Mouse (Mus musculus) neutrophil, adult 5-6 weeks (primary cell): ENCODE data around the gene Ankrd34a. TPM values are rescaled to one million over a fixed set of nuclear protein-coding genes. Genes with fewer than 3 reads are reported as not detected.

Experiments used
- ATAC-seq: fragments of 151-379, 151-347 bp; 2 replicates; pipeline ENCODE4 v1.8.0; 2017; ENCODE audit warnings: mild to moderate bottlenecking, moderate TSS enrichment; ENCODE audit not compliant: insufficient number of reproducible peaks, poor library complexity, low FRiP score, severe bottlenecking; ENCODE audit errors: extremely low read depth
- total RNA-seq: library from RNA; stranded (forward); fragments of 200-1000 nt; gene quantifications from 2 replicates; pipeline ENCODE4 v1.2.3, GENCODE M21; 2017

Gene Ankrd34a
- not detected in 2 replicates for total RNA-seq

DNA sequence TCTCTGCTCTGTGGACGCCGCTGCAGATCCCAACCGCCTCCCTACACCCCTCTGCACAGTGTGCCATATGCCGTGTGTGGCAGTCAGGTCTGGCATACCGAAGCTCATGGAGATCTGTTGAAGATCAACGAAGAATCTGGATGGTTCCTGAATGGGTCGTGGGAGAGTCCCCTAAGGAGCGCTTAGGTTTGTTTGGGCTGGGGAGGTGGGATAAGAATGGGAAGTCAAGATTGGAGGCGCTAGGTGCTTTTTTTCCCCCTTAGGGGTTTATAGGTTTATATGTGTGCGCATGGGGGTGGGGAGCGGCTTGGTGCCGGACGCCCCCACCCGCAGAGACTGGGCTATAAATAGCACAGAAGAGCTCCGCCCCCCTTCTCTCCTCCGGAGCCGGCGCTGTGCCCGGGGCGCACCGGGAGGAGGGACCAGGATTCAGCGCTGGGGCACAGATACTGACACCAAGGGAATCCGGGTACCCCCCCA lies at the start of gene Ankrd34a:
Gene Ankrd34a (plus strand): TSS at position 409 of the 480 bp plus-strand sequence.
- ATAC-seq: no peak

DNA sequence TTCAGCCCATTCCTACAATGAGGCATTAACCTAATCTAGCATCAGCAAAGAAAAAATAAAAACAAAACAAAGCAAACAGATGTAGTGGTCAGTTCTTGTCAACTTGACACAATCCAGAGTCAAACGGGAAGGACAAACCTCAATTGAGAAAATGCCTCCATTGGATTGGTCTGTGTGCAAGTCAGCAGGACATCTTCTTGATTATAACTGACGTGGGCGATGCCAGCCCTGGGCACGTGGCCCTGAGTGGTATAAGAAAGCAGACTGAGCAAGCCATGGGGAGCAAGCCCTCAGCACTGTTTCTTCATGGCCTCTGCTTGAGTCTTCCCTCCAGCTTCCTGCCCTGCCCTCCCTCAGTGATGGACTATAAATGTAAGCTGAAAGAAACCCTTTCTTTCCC lies 49.6 kb upstream of the Ankrd34a start:
- ATAC-seq: no peak

DNA sequence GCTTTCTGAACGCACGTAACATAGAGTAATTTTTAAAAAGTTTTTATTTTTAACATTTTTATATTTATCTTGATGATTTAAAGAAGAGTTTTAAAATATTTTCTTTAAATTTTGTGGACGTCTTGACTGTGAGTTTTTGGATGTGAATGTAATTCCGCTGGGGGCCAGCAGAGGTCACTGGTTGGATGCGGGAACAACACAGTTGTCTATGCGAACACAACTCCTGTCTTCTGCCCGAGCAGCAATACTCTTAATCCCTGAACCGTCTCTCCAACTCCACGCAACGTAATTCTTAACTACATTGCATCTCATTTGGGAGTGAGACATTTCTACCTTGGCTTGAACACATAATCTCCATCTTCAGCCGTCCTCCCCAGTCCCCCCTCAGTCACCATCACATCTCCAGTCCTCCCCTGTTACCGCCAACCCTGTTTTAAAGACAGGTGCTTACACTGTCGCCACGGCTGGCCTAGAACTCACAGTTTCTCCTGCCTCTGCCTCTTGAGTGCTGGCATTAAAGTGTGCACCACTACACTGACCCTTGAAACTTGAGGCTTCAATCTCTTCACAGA lies 49.0 kb upstream of the Ankrd34a start:
- peak; percentile 75 for ATAC-seq

DNA sequence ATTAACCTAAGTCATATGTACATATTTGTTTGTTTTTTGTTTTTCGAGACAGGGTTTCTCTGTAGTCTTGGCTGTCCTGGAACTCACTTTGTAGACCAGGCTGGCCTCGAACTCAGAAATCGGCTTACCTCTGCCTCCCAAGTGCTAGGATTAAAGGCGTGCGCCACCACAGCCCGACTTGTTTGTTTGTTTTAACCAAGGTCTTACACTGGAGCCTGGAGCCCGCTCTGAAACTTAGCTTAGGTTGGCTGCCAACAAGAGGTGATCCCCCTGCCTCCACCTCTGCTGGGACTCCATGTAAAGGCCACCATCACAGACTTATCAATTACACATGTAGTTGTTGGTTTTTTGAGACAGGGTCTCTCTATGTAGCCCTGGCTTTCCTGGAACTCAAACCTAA lies 47.6 kb upstream of the Ankrd34a start:
- ATAC-seq: no peak

DNA sequence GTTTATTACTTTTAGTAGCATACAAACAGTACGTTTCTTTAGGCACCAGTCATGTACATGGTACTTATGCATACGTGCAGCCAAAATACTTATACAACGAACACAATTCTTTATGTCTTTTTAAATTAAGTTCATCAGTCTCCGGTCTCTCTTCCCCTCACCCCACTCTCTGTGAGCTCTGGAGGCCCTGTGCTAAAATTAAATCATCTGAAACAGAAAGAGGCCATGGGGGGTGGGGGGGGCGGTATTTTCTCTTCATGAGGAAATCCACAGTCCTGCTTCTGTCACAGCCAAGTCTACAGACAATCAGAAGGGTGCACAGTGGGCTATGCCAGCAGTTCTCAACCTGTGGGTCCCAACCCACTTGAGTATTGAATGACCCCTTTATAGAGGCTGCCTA lies 47.1 kb upstream of the Ankrd34a start:
- no peak for ATAC-seq

DNA sequence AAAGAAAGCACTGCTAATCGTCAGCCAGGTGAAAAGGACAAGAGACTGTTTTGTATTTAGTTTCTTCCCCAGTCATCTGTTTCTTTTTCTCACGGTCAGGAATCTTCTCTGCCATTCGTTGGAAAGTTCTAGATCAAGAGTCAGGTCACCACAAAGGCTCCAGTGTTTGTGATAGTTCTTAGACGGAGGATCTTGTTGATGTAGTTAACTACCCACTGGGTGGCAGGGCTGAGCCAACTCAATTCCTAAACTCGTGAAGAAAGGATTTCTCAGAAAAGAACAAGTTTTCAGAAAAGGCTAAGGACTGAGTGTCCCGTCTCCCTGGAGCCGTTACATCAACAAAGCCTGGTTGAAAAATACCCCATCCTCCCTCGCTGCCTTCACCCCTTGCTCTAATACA lies 45.2 kb upstream of the Ankrd34a start:
- peak; percentile 71 for ATAC-seq

DNA sequence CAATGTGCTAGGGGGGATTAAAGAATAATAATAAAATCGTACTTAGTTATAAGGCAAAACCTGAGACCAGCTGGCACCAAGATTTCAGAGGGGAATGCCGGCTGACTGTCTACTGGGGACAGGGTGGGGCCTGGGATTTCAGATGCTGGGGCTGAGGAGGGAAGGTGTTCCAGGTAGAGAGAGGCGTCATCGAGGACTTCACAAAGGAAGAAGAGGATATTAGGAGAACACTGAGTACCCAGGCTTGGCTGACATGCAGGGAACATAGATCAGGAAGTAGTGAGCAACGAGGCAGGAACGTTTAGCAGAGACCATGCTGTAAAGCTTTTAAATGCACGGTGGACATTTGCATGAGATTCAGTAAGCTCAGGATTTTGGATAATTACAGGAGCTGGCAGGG lies 44.5 kb upstream of the Ankrd34a start:
- no peak for ATAC-seq

DNA sequence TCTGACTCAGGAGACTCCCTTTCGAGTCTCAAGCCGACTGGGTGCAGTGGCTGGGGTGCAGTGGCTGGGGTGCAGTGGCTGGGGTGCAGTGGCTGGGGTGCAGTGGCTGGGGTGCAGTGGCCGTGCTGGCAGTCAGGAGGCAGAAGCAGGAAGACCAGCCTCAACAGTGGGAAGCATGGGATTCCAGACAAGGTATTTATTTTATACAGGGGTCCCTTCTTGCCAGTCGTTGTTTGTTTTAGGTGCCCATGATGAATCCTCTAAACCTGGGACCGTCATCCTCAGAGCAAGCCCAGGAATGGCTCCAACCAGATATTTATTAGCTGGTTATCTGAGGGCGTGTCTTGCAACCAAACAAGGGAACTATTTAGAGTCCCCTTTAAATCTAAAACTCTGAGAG lies 42.8 kb upstream of the Ankrd34a start:
- no peak for ATAC-seq

DNA sequence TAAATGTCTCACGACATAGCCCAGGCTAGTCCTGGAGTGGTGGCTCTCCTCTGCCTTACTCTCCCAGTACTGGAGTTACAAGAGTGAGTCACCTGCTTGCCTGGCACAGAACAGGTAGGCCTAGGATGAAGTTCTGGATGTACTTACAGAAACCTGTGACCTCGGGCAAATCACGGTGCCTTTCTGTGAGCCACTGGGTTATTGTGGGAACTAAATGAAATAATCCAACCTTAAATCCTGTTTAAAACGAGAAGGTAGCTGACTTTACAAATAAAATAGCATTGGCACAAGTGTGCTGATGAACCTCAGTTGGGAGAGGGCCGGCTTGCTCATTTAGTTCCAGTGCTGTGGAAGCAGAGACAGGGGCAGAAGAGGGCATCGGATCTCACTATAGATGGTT lies 42.2 kb upstream of the Ankrd34a start:
- ATAC-seq: no peak

DNA sequence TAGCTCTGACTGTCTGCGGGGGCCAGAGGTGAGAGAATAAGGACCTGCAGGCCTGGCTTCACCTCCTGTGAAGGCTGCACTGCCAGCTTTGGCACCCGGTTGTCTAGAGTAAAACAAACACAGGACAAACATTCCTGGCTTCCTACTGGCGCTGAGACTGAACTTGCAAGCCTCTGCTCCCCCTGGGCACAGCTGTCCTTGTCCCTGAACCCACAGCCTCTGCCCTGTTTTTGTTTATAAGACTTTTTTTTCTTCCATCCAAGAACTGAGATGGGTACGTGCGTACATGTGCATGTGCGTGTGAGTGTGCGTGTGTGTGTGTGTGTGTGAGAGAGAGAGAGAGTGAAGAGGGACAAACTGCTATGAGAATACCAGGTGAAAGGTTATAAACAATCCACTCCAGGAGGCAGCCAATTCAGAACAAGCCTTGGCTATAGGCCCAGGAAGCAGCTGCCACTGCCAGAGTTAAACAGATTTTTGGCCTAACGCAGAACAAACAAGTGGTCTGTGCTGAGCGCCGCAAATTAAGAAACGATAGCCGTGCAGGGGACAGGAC lies 41.3 kb upstream of the Ankrd34a start:
- no peak for ATAC-seq

DNA sequence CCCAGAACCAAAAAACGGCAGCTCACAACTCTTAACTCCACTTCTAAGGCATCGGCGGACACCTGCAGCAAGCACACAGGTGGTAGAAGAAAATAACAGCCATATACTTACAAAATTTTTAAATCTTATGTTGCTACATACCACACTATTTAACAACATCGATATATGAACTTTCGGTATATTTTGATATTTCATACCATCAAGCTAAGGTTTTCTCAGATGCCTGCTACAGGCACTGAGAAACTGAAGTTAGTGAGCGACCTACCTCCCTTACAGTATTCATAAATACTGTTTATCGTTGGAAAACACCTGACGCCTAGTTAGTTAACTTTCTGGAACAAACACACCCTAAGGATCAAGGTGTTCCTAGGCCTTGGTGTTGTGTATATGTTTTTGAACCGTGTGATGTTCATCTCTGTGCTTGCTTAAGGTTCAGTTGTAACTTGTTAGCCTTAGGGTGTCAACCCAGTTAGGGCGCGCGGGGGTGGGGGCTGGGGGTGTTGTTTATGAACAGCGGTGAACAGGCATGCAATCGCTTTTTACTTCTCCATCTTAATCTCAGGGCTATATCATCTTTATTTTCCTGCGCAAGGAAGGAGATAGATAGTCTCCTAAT lies 40.3 kb upstream of the Ankrd34a start:
- ATAC-seq: no peak

DNA sequence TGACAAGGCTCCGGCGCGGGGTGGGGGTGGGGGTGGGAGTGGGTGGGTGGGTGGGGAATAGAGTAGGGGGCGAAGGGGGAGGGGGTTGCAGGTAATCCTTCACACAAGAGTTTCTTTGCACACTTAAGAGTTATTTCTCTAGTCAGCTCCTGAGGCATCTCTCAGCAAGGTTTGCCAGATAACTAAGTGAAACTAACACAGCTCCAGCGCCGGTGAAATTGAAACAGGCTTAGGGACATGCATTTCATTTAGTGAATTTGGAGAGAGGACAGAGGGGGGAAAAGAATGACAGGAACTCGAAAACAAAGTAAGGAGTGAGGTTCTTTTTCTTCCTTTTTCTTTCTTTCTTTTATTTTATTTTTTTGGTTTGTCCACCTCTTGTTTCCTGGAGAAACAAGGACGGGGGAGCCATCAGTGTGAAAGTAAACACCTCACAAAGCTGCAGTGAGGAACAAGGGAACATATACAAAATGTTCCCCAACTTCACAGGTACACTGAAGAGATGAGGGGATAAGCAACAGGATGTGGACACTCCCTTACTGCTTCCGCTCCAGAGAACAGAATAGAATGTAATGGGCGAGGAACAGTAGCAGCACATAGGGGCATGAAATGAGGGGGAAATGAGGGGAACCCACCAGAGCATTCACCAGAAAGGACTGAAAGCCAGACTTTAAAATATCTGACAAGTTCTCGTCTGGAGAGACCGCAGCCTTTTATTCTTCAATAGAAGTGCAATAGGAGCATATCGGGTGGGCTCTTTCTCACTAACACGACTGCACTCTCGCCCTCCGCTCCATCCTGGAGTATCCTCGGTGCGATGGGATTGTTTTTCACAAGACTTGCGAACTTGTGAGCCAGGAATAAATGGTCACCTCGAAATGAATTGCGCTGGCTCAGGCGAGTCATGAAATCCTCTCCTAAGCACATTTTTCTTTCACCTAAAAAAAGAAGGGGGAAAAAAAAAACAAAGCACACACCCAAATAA lies 39.5 kb upstream of the Ankrd34a start:
- no peak for ATAC-seq

DNA sequence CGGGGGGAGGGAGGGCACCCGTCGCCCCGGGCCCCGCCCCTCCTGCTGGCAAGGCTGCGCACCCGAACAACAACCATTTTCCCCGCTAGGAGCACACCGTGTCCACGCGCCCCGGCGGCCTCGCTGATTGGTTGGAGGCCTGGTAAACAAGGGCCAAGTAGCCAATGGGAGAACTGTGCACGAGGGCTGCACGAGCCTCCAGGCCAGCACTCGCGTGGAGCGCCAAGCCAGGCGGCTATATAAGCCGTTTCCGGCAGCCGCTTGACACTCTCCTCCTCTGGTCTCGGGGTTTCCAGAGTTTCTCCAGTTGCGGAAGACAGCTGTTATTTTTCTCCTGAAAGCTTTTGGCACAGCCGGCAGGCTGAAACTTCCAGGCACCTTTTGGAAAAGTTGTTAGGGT lies 38.7 kb upstream of the Ankrd34a start, which contains the start of gene Txnip:
Gene Txnip (plus strand): TSS at position 264 of the 400 bp plus-strand sequence.
- peak; percentile 95 for ATAC-seq

DNA sequence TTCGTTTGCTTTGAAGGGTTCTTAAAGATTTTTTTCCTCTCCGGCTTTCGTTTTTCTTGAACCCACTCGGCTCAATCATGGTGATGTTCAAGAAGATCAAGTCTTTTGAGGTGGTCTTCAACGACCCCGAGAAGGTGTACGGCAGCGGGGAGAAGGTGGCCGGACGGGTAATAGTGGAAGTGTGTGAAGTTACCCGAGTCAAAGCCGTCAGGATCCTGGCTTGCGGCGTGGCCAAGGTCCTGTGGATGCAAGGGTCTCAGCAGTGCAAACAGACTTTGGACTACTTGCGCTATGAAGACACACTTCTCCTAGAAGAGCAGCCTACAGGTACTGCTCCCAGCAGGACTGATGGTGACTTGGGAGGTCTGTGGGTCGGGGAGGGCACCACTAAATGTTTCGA lies 38.3 kb upstream of the Ankrd34a start:
- ATAC-seq: no peak

DNA sequence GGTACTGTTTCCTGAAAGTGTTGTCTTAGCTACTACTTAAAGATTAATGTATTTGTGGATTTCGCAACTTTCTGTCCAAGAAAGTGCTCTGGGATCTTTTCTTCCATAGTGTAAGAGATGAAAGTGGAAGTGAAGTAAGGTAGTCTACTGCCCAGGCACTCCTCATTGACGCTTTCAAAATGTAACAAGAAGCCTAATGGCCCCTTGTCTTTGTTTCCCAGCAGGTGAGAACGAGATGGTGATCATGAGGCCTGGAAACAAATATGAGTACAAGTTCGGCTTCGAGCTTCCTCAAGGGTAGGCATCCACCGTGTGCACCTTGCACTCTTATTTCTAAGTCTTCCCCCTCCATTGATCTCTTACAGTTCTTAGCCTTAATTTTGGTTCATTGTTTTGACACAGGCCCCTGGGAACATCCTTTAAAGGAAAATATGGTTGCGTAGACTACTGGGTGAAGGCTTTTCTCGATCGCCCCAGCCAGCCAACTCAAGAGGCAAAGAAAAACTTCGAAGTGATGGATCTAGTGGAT lies 37.7 kb upstream of the Ankrd34a start:
- ATAC-seq: no peak

DNA sequence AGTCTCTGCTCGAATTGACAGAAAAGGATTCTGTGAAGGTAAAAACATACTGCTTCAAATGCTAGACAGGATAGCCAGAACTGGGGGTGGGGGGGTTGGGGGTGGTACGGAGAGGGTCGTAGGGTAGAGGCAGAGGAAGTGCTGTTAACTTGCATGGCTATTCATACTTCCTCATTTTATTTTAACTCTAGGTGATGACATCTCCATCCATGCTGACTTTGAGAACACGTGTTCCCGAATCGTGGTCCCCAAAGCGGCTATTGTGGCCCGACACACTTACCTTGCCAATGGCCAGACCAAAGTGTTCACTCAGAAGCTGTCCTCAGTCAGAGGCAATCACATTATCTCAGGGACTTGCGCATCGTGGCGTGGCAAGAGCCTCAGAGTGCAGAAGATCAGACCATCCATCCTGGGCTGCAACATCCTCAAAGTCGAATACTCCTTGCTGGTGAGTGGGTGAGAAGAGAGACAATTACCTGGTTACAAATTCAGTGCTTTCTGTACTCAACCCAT lies 37.0 kb upstream of the Ankrd34a start:
- ATAC-seq: peak; percentile 10; the same call in 1 of the 2 replicates

DNA sequence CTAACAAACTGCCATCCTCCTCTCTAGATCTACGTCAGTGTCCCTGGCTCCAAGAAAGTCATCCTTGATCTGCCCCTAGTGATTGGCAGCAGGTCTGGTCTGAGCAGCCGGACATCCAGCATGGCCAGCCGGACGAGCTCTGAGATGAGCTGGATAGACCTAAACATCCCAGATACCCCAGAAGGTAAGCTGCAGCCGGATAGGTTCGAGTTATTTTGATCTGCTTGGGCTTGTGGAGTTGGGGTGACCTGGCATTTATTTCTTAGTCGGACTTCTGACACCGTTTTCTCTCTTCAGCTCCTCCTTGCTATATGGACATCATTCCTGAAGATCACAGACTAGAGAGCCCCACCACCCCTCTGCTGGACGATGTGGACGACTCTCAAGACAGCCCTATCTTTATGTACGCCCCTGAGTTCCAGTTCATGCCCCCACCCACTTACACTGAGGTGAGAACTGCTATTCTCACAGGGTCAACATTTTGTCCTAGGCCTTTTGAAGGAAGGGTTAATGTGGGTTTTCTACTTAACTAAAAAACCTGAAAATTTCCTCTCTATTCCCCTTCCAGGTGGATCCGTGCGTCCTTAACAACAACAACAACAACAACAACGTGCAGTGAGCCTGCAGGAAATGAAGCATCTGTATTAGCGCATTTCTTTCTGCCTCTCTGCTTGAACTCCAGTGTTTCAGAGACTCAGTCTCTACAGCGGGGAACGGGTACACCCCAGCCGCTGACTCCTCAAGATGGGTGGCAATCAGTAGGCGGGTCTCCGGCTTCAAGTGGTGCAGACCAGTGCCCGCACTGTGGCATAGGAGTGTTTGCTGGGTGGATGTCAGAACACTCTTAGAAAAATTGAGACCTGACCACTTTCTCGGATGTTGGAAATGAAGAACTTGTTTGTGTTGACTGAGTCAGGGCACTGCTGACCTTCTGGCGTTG lies 36.3 kb upstream of the Ankrd34a start:
- no peak for ATAC-seq
